Mouse (Mus musculus): ENCODE data around the gene Tuba8. TPM values are rescaled to one million over a fixed set of nuclear protein-coding genes. Genes with fewer than 3 reads are reported as not detected.

Tuba8 gene
- polyA plus RNA-seq, 1 experiment = 0.20 TPM

DNA sequence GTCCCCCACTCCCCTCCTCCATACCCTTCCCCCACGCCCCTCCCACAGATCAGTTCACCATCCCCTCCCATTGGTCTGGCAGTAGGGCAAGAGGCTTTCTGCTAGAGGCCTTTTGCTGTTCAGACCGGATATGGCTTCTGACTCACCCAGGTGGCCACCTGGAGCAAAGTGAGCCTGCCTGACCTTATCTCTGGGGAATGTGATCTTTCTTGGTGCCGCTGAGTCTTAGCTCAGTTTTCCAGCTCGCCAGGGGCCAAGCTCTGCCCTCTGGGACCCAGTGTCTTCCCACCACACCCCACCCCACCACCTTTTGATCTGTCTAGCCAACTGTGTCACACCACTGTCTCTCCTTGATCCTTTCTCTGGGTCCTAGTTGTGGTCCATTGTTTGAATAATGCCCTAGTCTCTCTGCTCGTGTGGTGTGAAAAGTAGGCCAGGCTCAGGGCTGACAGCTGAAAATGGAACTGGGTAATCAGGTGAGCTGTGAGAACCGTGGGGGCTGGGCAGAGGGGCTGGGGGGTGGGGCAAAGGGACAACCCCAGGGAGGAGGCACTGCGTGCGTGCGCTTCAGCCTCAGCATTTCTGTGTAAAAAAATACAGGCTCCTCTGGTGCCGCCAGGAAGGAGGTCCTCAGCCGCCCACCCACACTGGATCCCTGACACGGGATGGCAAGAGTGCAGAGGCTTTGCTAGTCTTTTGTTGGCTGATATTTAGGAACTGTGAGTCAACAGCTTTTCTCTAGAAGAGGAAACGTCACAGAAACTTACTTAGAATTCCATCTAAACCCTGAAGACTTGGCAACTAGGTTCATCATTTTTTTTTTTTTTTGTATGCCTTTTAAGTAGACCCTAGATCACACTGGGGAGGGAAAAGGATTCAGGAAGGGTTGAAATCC lies 16.2 kb upstream of the Tuba8 start:
- DNase-seq (ENCODE audit: low read depth, low spot score) = no peak
- WGBS = 79% methylated on average over 13 of the region's 13 CpGs

DNA sequence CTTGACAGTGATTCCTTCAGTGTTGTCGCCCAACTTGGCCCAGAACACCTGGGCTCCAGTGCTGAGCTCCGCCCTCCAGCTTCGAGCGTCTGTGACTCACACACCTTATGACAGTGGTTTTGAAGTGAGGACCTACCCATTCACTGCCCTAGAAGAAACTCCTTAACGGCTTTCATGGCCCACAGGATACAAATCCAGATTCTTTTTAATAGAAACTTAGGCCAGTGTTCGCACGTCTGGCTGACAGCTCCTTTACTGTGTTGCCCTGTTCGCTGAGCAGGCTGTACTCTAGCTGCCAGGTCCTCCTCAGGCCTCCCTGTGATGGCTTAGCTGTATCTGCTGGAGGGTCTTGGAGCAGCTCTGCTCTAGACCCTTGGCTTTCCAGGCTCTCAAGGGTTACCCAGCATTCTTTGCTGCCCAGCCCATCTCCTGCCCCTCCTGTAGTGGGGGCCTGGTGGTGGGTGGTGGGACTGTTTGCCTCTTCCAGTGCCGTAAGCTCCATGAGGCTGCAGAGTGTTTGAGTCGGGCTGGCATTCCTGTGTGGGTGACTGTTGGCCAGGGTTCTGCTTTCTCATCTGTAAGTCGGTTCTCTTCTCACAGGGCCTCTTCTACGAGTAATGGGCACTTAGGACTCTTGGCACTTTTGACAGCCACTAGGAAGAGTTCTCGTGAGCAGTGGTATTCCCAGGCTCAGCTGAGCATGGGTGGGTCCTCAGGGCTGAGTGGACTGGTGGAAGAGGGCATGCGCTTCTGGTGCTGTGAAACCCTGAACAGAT lies 15.4 kb upstream of the Tuba8 start:
- DNase-seq (ENCODE audit: low read depth, low spot score) = no peak

DNA sequence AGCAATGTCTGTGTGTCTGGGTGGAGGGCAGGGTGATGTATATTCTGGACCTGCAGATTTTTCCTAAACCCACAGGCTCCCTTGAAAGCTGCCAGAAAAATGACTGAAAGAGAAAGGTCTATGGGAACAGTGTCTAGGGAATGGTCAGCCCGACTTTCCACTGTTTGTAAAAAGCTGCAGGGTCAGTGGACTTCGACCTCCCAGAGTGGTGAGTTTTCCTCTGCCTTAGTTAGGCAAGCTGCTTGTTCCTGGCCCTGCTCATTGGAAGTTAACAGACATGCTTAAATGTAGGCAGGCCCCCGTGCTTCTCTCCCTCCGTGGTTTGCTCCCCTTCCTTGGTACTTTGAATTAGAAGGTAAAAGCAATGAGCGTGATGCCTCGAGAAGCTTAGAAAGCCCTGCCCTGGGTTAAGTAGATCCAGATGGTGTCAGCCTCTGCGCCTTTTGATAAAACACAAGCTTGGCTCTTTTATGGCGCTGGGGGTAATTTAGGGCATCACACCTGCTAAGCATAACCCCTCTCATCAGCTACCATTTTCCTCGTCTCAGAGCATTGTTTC lies 12.6 kb upstream of the Tuba8 start:
- 46% methylated on average over 9 of the region's 9 CpGs for WGBS

More for the DNA sequence above, 15.4 kb upstream of the Tuba8 start:
- WGBS = 71% methylated on average over 14 of the region's 14 CpGs

DNA sequence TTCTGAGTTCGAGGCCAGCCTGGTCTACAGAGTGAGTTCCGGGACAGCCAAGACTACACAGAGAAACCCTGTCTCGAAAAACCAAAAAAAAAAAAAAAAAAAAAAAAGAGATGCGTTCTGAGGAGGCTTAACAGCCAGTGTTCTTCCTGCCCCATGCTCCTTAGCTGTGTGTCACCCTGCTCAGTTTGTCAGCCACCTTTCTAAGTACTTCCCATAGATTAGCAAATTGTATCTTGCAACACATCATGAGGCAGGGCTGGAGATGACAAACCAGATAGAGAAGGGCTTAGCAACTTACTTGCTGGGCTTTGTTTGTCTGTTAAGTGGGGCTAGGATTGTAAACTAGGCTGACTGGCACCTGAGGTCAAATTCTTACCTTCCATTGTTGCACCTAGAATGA lies 10.0 kb upstream of the Tuba8 start:
- 80% methylated on average over 4 of the region's 4 CpGs for WGBS
- no peak for DNase-seq (ENCODE audit: low read depth, low spot score)

More for the DNA sequence above, 12.6 kb upstream of the Tuba8 start:
- no peak for DNase-seq (ENCODE audit: low read depth, low spot score)

DNA sequence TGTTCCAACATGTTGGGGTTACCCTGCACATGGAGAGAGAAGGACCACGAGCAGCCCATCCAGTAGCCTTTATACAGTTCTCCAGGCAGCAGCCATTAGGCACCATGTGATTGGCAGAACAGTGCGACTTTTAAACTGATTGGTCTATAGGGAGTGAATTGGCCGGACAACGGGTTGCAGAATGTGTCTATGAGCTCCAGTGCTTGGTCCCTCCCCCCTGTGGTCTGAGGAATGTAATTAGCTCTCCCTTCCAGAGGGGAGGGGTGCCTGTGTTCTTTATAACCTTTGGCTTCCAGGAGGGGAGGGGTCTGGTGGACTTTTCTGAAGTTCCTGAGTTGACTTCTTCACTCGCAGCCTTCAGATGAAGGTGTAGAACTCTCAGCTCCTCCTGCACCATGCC lies 8.5 kb upstream of the Tuba8 start:
- no peak for DNase-seq (ENCODE audit: low read depth, low spot score)
- 87% methylated on average over 5 of the region's 5 CpGs for WGBS

DNA sequence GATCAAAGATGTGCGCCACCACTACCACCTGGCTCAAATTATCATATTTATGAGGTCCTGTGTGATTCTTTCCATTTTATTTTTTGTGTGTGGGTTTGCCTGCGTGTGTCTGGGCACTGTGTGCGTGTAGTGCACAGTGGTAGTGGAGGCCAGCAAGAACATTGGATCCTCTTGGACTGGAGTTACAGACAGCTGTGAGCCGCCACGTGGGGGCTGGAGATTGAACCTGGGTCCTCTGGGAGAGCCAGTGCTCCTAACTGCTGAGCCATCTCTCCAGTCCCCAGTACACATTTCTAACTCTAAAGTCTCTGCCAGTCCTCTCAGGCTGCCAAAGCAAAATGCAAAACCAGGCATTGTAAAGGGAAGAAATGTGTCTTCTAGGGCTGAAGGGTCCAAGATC lies 4.0 kb upstream of the Tuba8 start:
- 81% methylated on average over 5 of the region's 5 CpGs for WGBS
- no peak for DNase-seq (ENCODE audit: low read depth, low spot score)

DNA sequence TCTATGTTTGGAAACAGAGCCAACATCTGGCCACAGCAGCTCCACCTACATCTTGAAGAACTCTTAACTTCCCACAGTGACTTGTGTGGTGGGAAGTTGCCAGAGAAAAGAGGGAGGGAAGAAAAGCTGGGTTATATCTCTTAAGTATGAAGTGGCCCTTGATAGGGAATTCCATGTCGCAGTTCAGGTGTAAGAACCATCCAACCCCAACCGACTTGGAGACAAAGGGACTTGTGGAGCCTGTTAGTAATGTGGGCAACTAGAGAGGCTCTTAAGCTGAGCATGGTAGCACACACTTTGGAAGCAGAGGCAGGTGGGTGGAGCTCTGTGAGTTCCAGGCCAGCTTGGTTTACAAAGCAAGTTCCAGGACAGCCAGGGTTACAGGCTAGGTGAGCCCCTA lies 912 bp upstream of the Tuba8 start:
- WGBS = 70% methylated on average over 2 of the region's 2 CpGs
- no peak for DNase-seq (ENCODE audit: low read depth, low spot score)

DNA sequence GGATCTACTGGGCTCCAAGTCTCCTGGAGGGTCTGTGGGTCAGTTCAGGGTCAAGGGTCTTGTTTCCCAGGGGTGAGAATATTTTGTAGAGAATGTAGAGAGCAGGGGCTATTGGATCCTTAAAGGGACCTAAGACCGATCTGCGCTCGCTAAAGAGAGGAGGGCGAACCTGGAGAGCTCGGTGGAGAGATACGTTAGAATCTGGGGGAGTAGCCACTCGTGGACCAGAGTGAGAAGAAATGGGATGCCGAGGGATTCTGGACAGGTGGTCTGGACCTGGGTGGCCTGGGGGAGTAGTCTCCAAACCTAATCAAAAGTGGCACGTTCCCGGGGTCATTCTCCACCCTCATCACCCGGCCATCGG lies 412 bp downstream of the Tuba8 start:
- DNase-seq (ENCODE audit: low read depth, low spot score) = no peak
- 1% methylated on average over 12 of the region's 12 CpGs for WGBS

DNA sequence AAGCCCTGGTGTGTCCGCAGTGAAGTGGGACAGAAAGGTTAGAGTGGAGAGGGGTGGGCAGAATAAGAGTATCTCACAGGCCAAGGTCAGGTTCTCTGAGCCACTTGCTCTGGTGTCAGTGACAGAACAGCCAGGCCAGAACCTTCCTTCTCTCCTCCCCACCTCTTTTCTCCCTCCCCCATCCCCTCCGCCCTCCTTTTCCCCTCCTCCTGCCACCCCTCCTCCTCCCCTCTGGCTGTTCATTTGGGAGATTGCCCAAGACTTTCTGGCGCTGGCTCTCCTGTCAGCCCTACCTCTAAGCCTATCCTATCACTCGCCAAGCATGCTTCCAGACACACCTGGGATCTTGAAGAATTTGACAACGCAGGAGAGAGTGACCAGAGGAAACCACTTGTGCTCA lies 1.2 kb downstream of the Tuba8 start:
- DNase-seq (ENCODE audit: low read depth, low spot score) = no peak
- 9% methylated on average over 5 of the region's 5 CpGs for WGBS

DNA sequence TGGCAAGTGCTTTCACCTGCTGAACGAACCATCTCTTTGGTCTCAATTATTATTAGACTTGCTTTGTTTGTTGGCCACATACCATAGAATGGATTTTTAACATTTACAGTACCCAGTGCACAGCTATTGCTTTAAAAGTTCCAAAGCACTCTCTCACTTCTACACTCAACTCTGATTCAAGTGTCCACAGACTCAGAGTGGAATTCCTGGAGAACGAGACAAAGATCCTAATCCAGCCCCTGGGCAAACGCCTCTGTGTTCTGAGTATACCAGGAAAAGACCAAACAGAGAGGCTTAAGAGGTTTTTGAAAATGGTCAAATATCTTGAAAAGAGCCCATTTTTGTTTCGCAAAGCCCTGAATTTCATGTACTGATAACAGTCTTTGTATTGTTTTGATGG lies 2.5 kb downstream of the Tuba8 start:
- 86% methylated on average over 4 of the region's 4 CpGs for WGBS
- no peak for DNase-seq (ENCODE audit: low read depth, low spot score)

DNA sequence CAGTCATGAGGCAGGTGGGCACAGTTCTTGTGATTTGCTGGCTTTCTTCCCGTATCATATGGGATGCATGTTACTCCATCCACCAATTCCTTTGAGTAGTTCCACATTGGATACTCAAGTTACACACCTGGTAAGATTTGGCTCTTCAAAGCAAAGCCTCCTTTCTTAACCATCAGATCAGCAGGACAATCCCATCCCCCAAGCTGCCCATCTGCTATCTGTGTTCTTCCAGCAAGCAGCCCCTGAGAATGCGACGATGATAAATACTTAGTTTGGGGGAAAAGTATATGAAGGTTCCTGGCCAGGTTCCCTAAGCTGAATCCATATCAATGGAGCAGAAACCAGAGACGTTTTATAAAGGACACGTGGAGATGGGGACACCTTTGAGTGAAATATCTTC lies 3.7 kb downstream of the Tuba8 start:
- 80% methylated on average over 5 of the region's 5 CpGs for WGBS
- no peak for DNase-seq (ENCODE audit: low read depth, low spot score)

DNA sequence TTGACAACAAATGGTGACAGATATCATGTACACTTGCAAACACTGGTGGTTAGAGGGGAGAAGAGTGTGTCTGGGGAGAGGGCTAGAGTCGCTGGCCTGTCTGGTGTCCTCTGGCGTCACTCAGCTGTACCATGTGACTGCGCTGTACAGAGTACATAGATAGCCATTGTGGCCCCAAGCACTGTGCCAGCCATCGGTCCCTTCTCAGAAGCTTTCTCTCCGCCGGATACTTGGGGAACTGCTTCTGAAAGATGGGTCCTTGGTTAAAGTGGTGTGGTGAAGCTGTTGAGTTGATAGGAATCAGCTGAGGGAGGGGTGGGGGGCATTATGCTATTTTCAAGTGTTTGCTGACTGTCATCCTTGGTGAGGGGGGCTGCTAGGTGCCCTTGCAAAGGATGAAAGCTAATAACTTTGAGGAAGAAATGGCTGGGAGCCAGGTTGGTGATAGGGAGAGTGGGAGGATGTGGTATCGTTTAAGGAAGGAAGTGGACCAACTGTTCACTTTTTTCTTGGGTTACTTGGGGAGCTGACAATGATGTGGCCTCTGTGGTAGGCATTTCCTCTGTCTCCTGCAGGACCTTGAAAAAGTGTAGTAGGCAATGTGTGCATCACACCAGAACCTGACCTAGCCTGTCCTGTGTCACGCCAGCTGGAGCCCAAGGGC lies 4.3 kb downstream of the Tuba8 start:
- DNase-seq (ENCODE audit: low read depth, low spot score) = no peak
- WGBS = 85% methylated on average over 8 of the region's 8 CpGs

DNA sequence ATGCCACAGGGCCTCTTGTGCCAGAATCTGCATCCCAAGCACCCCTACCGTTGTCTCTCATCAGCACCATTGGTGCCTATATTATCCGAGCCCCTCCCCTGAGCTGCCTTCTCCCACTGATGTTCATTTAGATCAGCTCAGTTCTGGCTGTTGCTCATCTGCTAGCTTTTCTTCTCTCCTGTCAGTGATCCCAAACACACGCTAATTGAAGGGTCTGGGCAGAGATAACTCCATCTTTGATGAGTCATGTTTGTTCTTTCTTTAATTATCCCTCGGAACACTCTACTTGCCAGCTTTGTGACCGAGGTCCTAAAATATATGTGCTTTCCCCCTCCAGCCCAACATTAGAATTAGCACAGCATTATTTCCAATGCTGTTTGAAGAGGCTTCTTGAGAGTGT lies 4.8 kb downstream of the Tuba8 start:
- WGBS = 48% methylated on average over 5 of the region's 5 CpGs

DNA sequence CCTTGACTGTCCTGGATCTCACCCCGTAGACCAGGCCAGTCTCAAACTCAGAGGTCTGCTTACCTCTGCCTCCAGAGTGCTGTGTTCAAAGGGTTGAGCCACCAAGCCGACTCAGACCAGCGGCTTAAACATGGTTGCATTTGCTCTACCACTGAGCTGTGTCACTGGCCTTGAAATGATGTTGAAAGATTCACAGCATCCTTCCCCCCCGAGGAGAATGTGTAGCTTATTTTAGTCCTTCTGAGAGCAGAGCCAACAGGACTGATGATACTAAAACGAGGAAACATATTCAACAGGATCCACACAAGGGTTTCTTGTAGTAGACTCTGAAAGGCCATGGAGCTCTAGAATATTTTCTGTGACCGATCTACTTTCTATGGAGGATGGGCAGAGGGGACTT lies 5.4 kb downstream of the Tuba8 start:
- WGBS = 73% methylated on average over 6 of the region's 6 CpGs
- DNase-seq (ENCODE audit: low read depth, low spot score) = no peak

More for the DNA sequence above, 4.8 kb downstream of the Tuba8 start:
- no peak for DNase-seq (ENCODE audit: low read depth, low spot score)

DNA sequence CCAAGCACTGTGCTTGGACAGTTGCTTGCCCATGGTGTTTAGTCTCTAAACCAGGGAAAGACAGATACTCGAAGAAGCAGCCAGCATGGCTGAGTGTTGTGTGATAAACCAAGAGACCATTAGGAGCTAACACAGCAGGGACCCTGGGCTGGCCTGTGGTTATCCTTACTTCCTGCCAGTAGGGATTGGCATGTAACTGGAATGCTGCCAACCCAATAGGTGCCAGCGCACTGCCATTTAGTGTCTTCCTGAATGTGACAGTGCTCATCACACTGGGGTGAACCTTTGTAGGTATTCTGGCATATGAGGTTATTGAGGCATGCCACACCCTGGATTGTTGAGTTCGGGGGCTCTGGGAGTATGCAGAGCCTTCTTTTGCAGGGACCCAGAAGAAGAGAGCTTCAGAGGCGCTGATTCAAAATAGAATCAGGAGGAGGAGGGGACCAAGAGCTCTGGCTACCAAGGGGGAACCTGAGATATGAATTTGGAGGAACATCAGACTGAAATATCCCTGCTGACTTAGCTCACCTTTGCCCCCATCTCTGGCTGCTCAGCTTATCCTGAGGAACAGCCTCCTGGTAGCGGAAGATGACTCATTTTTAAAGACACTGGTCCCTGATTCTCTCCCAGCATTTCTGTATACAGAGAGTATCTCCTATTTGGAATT lies 6.2 kb downstream of the Tuba8 start:
- 65% methylated on average over 5 of the region's 5 CpGs for WGBS
- no peak for DNase-seq (ENCODE audit: low read depth, low spot score)

DNA sequence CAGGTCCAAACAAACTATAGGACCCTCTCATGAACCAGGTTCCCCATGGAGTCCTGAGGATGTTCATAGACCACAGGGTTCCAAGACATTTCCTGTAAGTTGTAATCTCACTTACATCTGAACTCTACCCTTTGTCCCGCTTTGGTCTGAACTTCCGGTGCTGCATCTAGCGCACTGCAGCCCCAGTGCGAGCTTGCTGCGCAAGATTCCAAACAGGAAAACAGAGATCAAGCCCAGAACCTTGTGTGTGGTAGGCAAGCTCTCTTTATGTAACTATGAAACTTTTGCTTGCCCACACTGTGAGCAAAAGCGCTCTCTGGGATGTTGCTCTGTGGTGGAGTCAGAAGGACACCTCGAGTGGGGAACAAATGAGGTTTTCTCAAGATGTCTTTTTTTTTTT lies 7.5 kb downstream of the Tuba8 start:
- DNase-seq (ENCODE audit: low read depth, low spot score) = no peak

DNA sequence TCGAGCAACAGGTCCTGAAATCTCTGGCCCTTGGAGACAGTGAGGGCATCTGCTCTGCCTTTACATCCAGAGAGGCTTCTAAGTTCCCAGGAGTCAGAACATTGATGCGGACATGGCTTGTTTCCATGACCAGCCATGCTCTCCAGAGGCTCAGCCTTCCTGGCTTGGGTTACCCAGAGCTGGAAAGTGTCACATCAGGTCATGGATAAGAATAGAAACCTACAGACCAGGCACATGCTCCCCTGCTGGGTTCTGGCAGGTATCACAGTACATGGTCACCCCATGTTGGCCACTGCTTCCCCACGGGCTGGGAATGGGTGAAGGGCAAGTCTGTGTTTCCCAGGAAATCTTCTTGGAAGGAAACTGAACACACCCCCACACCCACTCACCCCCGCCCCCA lies 8.9 kb downstream of the Tuba8 start:
- DNase-seq (ENCODE audit: low read depth, low spot score) = no peak
- WGBS = 74% methylated on average over 4 of the region's 4 CpGs

More for the DNA sequence above, 7.5 kb downstream of the Tuba8 start:
- WGBS = 81% methylated on average over 7 of the region's 7 CpGs

DNA sequence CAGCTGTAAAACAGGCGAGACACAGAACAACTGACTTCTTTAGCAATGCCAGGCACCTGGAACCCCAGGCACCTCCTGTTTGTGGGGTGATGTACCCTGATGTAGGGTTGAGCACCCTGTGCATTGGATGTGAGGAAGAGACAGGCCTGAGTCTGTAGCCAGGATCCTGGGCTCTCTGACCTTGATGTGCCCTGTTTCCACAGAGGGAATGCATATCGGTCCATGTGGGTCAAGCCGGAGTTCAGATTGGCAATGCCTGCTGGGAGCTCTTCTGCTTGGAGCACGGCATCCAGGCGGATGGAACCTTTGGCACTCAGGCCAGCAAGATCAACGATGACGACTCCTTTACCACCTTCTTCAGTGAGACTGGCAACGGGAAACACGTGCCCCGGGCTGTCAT lies 9.7 kb downstream of the Tuba8 start:
- WGBS = 86% methylated on average over 10 of the region's 10 CpGs
- no peak for DNase-seq (ENCODE audit: low read depth, low spot score)

DNA sequence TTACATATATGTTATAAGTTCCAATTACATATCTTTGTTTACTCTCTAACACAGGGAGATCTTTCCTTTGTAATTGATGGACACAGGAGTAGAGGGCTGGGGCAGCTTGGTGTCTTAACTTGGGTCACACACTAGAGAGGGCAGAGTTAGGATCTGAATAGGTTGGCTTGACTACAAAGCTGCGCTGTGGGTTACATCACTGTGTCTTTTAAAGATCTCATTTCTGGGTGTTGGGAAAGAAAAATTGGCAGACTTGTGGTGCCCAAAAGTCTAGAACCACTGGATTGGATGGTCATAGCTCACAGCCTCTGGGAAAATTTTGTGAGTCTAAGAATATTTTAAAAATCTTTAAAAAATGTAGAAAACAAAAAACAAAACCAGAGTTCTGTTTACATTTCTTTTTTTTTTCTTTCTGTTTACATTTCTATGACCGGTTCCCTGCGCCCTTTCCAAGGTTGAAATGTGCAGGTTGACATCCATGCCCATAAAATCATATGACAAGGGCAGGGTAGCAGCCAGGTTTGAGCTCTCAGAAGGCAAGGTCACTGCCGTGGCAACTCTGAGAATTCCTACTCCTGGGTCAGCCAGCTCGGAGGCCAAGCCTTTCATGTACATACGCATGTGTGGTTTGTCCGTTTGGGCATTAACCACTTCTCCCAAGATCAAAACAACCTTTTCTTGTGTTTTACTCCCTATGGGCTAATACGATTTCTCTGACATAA lies 11.5 kb downstream of the Tuba8 start:
- WGBS = 51% methylated on average over 8 of the region's 8 CpGs
- DNase-seq (ENCODE audit: low read depth, low spot score) = no peak

All from large intestine, adult 2 months (tissue).